Mouse (Mus musculus) embryonic fibroblast, embryonic 13.5 days (primary cell): ENCODE results near the gene 1700020N01Rik. TPM values are rescaled to one million over a fixed set of nuclear protein-coding genes. Genes with fewer than 3 reads are reported as not detected.

ENCODE experiments used
- H3K27ac ChIP-seq: 2 replicates; pipeline ENCODE4 v1.5.1; 2012; ENCODE audit warnings: low read length, control low read depth, inconsistent platforms; ENCODE audit not compliant: insufficient read depth
- H3K4me1 ChIP-seq: 2 replicates; pipeline ENCODE4 v1.6.1; 2011; ENCODE audit warnings: low read length; ENCODE audit not compliant: control insufficient read depth, insufficient read depth
- H3K4me3 ChIP-seq: 2 replicates; pipeline ENCODE4 v1.5.1; 2011; ENCODE audit warnings: mild to moderate bottlenecking, control low read depth, low read length; ENCODE audit not compliant: insufficient read depth
- CTCF ChIP-seq: IDR thresholded peaks from 2 replicates; pipeline ENCODE4 v1.5.1; 2011; ENCODE audit warnings: mild to moderate bottlenecking, control low read depth, low read length, moderate library complexity, borderline replicate concordance; ENCODE audit not compliant: insufficient read depth
- POLR2A ChIP-seq: IDR thresholded peaks from 2 replicates; pipeline ENCODE4 v1.6.1; 2011; ENCODE audit warnings: low read depth, mild to moderate bottlenecking, control low read depth, low read length, moderate library complexity
- polyA plus RNA-seq: library from polyadenylated mRNA; stranded (reverse); fragments of >200 nt; gene quantifications from 2 replicates; pipeline ENCODE4 v1.2.4, GENCODE M21; 2011; ENCODE audit warnings: low read depth; ENCODE audit not compliant: missing spikeins, insufficient read length

1700020N01Rik gene
- polyA plus RNA-seq, 1 experiment, result not detected

GRCm38 (mm10) chr10:21588007-21588852 lies 4.7 kb upstream of the 1700020N01Rik start:
- Histone ChIP-seq H3K27ac (no peak overlapping the region), H3K4me1 (peaks cover 2% of the 10 kb centered on the region; the same call in 1 of the 2 replicates), H3K4me3 (no peak overlapping the region)
- TF ChIP-seq CTCF, result no peak
- no peak for TF ChIP-seq POLR2A

- Histone ChIP-seq H3K27ac (no peak overlapping the region), H3K4me3 (no peak overlapping the region), H3K4me1 (no peaks in the 10 kb centered on the region)
- TF ChIP-seq POLR2A (no peak), CTCF (peak; percentile 46; the same call in 1 of the 2 replicates)
Observed at GRCm38 (mm10) chr10:21600931-21601330, 8.0 kb downstream of the 1700020N01Rik start.

- Histone ChIP-seq H3K27ac (no peak overlapping the region), H3K4me3 (no peak overlapping the region)
- TF ChIP-seq CTCF, result no peak
- no peak for TF ChIP-seq POLR2A
Observed at GRCm38 (mm10) chr10:21604476-21604875, 11.5 kb downstream of the 1700020N01Rik start.

GRCm38 (mm10) chr10:21605011-21605571 lies 12.1 kb downstream of the 1700020N01Rik start:
- TF ChIP-seq POLR2A (no peak), CTCF (no peak)
- Histone ChIP-seq H3K27ac (no peak overlapping the region), H3K4me3 (no peak overlapping the region), H3K4me1 (no peaks in the 10 kb centered on the region)

More at GRCm38 (mm10) chr10:21604476-21604875, 11.5 kb downstream of the 1700020N01Rik start:
- H3K4me1 ChIP-seq, result no peaks in the 10 kb centered on the region

- Histone ChIP-seq H3K4me3 (no peak overlapping the region), H3K27ac (no peak overlapping the region), H3K4me1 (no peaks in the 10 kb centered on the region)
- TF ChIP-seq CTCF, result no peak
- TF ChIP-seq POLR2A, result no peak
Observed at GRCm38 (mm10) chr10:21605601-21606000, 12.7 kb downstream of the 1700020N01Rik start.

- TF ChIP-seq CTCF, result no peak
- no peak for TF ChIP-seq POLR2A
- Histone ChIP-seq H3K27ac (no peak overlapping the region), H3K4me1 (no peaks in the 10 kb centered on the region), H3K4me3 (no peak overlapping the region)
Observed at GRCm38 (mm10) chr10:21606931-21607330, 14.0 kb downstream of the 1700020N01Rik start.

- H3K4me1 ChIP-seq, result no peaks in the 10 kb centered on the region
- no peak overlapping the region for H3K4me3 ChIP-seq
- no peak for TF ChIP-seq CTCF
- no peak for TF ChIP-seq POLR2A
- no peak overlapping the region for H3K27ac ChIP-seq
Observed at GRCm38 (mm10) chr10:21609583-21609982, 16.6 kb downstream of the 1700020N01Rik start.

- H3K4me1 ChIP-seq, result no peaks in the 10 kb centered on the region
- no peak overlapping the region for H3K4me3 ChIP-seq
- TF ChIP-seq POLR2A (no peak), CTCF (no peak)
- H3K27ac ChIP-seq, result no peak overlapping the region
Observed at GRCm38 (mm10) chr10:21613021-21613860, 20.3 kb downstream of the 1700020N01Rik start.

- TF ChIP-seq CTCF (no peak), POLR2A (no peak)
- Histone ChIP-seq H3K27ac (no peak overlapping the region), H3K4me3 (no peak overlapping the region), H3K4me1 (no peaks in the 10 kb centered on the region)
Observed at GRCm38 (mm10) chr10:21614520-21614919, 21.6 kb downstream of the 1700020N01Rik start.
